Mouse (Mus musculus) ES-E14 (cell line): Measurements from ENCODE around the gene 4930523C07Rik. TPM values are rescaled to one million over a fixed set of nuclear protein-coding genes. Genes with fewer than 3 reads are reported as not detected.

ENCODE experiments used
- DNase-seq: peaks from one replicate; pipeline ENCODE4 v3.0.0-alpha.2; 2013; ENCODE audit warnings: low read depth, low spot score
- H3K27ac ChIP-seq: 2 replicates; pipeline ENCODE4 v1.5.1; 2012; ENCODE audit warnings: low read depth, mild to moderate bottlenecking, low read length, moderate library complexity, mixed read lengths; ENCODE audit not compliant: poor library complexity, insufficient read depth, severe bottlenecking
- H3K36me3 ChIP-seq: 2 replicates; pipeline ENCODE4 v1.6.1; 2012; ENCODE audit warnings: mild to moderate bottlenecking, low read length, moderate library complexity, mixed read lengths; ENCODE audit not compliant: control insufficient read depth, poor library complexity, insufficient read depth, severe bottlenecking
- H3K4me1 ChIP-seq, 2 experiments: fragments of 150-350 bp in 1 of 2; sonication (generic) in 1 of 2; 2 replicates each; pipeline ENCODE4 v1.6.1; 2012; ENCODE audit warnings: low read length in 2 of 2, mild to moderate bottlenecking in 1 of 2, mixed read lengths in 1 of 2; ENCODE audit not compliant: control insufficient read depth in 2 of 2, insufficient read depth in 2 of 2, poor library complexity in 1 of 2
- H3K4me3 ChIP-seq, 2 experiments: fragments of 150-350 bp in 1 of 2; sonication (generic) in 1 of 2; 2 replicates each; pipeline ENCODE4 v1.5.1; 2012; ENCODE audit warnings: low read length in 2 of 2, low read depth in 1 of 2, mild to moderate bottlenecking in 1 of 2, mixed read lengths in 1 of 2; ENCODE audit not compliant: insufficient read depth in 1 of 2, poor library complexity in 1 of 2, severe bottlenecking in 1 of 2
- H3K9ac ChIP-seq: 2 replicates; pipeline ENCODE4 v1.6.1; 2012; ENCODE audit warnings: low read depth, mild to moderate bottlenecking, low read length, mixed read lengths; ENCODE audit not compliant: poor library complexity, insufficient read depth, severe bottlenecking
- H3K9me3 ChIP-seq: fragments of 150-350 bp; sonication (generic); 2 replicates; pipeline ENCODE4 v1.6.1; 2012; ENCODE audit warnings: low read depth, mild to moderate bottlenecking, low read length; ENCODE audit not compliant: control insufficient read depth, insufficient read depth
- CHD2 ChIP-seq: IDR thresholded peaks from 2 replicates; pipeline ENCODE4 v1.6.1; 2014; ENCODE audit warnings: mild to moderate bottlenecking, low read depth, low read length, inconsistent platforms
- HCFC1 ChIP-seq: IDR thresholded peaks from 2 replicates; pipeline ENCODE4 v1.6.1; 2012; ENCODE audit warnings: low read length, inconsistent platforms, borderline replicate concordance; ENCODE audit not compliant: insufficient read depth
- MAFK ChIP-seq: IDR thresholded peaks from 2 replicates; pipeline ENCODE4 v1.6.1; 2014; ENCODE audit warnings: mild to moderate bottlenecking, low read depth, low read length, inconsistent platforms; ENCODE audit not compliant: insufficient read depth
- ZC3H11A ChIP-seq: IDR thresholded peaks from 2 replicates; pipeline ENCODE4 v1.6.1; 2012; ENCODE audit warnings: low read depth, mild to moderate bottlenecking, inconsistent platforms, low read length, borderline replicate concordance
- ZNF384 ChIP-seq: IDR thresholded peaks from 2 replicates; pipeline ENCODE4 v1.6.1; 2012; ENCODE audit warnings: low read depth, low read length, inconsistent platforms
- in situ Hi-C, 2 experiments: fragments of 600-800 bp; cut with MboI; formaldehyde crosslinking; loops; one replicate each; pipeline ENCODE4 v1.15.1; 2025; ENCODE audit warnings: low sequenced_read_pairs in 2 of 2, inconsistent platforms in 1 of 2; ENCODE audit not compliant: unreplicated experiment in 2 of 2
- total RNA-seq: library from RNA; depleted of rRNA; stranded (reverse); fragments of 300-350 nt; gene quantifications from 2 replicates; pipeline ENCODE4 v1.2.3, GENCODE M21; 2012

Gene 4930523C07Rik
- total RNA-seq, 1 experiment: 0.45 TPM

- in situ Hi-C loops: loop anchor here (10.0 to 25.0 kb wide), 3 partner anchors 156 to 673 kb away; no protein-coding TSS in a partner anchor
- no peak overlapping the region for H3K9ac ChIP-seq
- no peak for DNase-seq
- H3K36me3 ChIP-seq: no peaks in the 10 kb centered on the region
- H3K4me3 ChIP-seq: no peak overlapping the region
- TF ChIP-seq ZC3H11A: no peak
- no peak for TF ChIP-seq CHD2
- TF ChIP-seq MAFK: no peak
- no peak for TF ChIP-seq ZNF384
- TF ChIP-seq HCFC1: no peak
- H3K4me1 ChIP-seq: no peaks in the 10 kb centered on the region
- no peak overlapping the region for H3K27ac ChIP-seq
- H3K9me3 ChIP-seq: no peaks in the 10 kb centered on the region
These were observed 16.4 kb downstream of the 4930523C07Rik start for GRCm38 (mm10) chr1:160060542-160060941.

- Histone ChIP-seq H3K4me1 (no peaks in the 10 kb centered on the region), H3K9me3 (no peaks in the 10 kb centered on the region), H3K4me3 (no peak overlapping the region), H3K36me3 (no peaks in the 10 kb centered on the region), H3K9ac (no peak overlapping the region), H3K27ac (no peak overlapping the region)
- in situ Hi-C loops: loop anchor here (10.0 to 25.0 kb wide), 3 partner anchors 157 to 674 kb away; no protein-coding TSS in a partner anchor
- DNase-seq: no peak
- TF ChIP-seq CHD2 (no peak), ZC3H11A (no peak), MAFK (no peak), HCFC1 (no peak), ZNF384 (no peak)
These were observed 17.1 kb downstream of the 4930523C07Rik start for GRCm38 (mm10) chr1:160061321-160061720.

GRCm38 (mm10) chr1:160061725-160062366 is 17.7 kb downstream of the 4930523C07Rik start:
- peak; percentile 40 for DNase-seq
- Histone ChIP-seq H3K9ac (no peak overlapping the region), H3K36me3 (no peaks in the 10 kb centered on the region), H3K4me3 (no peak overlapping the region), H3K9me3 (no peaks in the 10 kb centered on the region), H3K27ac (no peak overlapping the region), H3K4me1 (no peaks in the 10 kb centered on the region)
- in situ Hi-C loops: loop anchor here (10.0 to 25.0 kb wide), 3 partner anchors 157 to 675 kb away; no protein-coding TSS in a partner anchor
- TF ChIP-seq MAFK (no peak), ZC3H11A (peak; percentile 90)

GRCm38 (mm10) chr1:160064547-160065144 is 20.5 kb downstream of the 4930523C07Rik start:
- Histone ChIP-seq H3K9ac (no peak overlapping the region), H3K9me3 (no peaks in the 10 kb centered on the region), H3K4me3 (no peak overlapping the region), H3K4me1 (no peaks in the 10 kb centered on the region), H3K27ac (no peak overlapping the region), H3K36me3 (no peaks in the 10 kb centered on the region)
- no peak for TF ChIP-seq HCFC1
- no peak for TF ChIP-seq CHD2
- TF ChIP-seq ZC3H11A: no peak
- no peak for TF ChIP-seq MAFK
- TF ChIP-seq ZNF384: no peak
- DNase-seq: no peak
- in situ Hi-C loops: loop anchor here (10.0 to 25.0 kb wide), 3 partner anchors 160 to 677 kb away; no protein-coding TSS in a partner anchor
